Mouse (Mus musculus): ENCODE data around the gene Mup4.

DNA sequence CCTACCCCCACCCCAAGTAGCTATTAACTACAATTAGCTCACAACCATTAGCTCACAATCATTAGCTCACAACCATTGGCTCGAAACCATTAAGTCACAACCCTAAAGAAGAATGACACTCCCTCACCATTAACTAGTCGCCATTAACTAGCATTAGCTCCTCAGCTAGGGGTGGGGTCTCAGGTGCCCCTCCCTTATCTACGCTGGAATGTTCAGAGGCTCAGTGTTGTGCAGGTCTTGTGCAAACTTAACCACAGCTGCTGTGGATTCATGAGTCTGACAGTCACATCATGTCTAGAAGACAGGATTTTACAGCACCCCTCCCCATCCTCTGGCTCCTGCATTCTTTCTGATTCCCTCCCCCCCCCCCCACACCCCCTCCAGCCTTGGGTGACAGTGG is 32.8 kb downstream of the Mup4 start:
- TF ChIP-seq GATA1 (IDR thresholded peaks at IDR 0.05; ENCODE audit: borderline replicate concordance, low read length) (no peak), CTCF (IDR thresholded peaks at IDR 0.05; ENCODE audit: low read depth, low read length) (no peak)

Data from G1E (cell line).